Mouse (Mus musculus) gastrocnemius, postnatal 10 days (tissue): ENCODE results near the gene Hsp90ab1. TPM values are rescaled to one million over a fixed set of nuclear protein-coding genes. Genes with fewer than 3 reads are reported as not detected.

Source experiments
- DNase-seq: peaks from one replicate; pipeline ENCODE4 v3.0.0; 2021; ENCODE audit warnings: mixed read lengths
- total RNA-seq, 2 experiments: library from RNA; stranded (reverse); gene quantifications; 2 replicates each; pipeline ENCODE4 v1.2.3; 2021

Hsp90ab1 gene
- total RNA-seq, 2 experiments from 2014 or later = 900 to 909 TPM

- DNase-seq = no peak
Observed at GRCm38 (mm10) chr17:45557998-45558862, 14.8 kb downstream of the Hsp90ab1 start.

GRCm38 (mm10) chr17:45557246-45557824 is 15.7 kb downstream of the Hsp90ab1 start:
- DNase-seq = no peak

- DNase-seq = no peak
Observed at GRCm38 (mm10) chr17:45556514-45557245, 16.4 kb downstream of the Hsp90ab1 start.

- no peak for DNase-seq
Observed at GRCm38 (mm10) chr17:45556107-45556489, 17.0 kb downstream of the Hsp90ab1 start.

GRCm38 (mm10) chr17:45555452-45556106 is 17.5 kb downstream of the Hsp90ab1 start, which contains the start of gene Nfkbie:
Gene Nfkbie, plus strand, starts transcription at chr17:45555703.
- DNase-seq = peak; percentile 93

GRCm38 (mm10) chr17:45554420-45554819 is 18.7 kb downstream of the Hsp90ab1 start:
- DNase-seq = no peak

- DNase-seq = no peak
Observed at GRCm38 (mm10) chr17:45553065-45553464, 20.0 kb downstream of the Hsp90ab1 start.

GRCm38 (mm10) chr17:45551816-45552451 is 21.1 kb downstream of the Hsp90ab1 start:
- peak; percentile 76 for DNase-seq

- no peak for DNase-seq
Observed at GRCm38 (mm10) chr17:45551249-45551796, 21.7 kb downstream of the Hsp90ab1 start.

GRCm38 (mm10) chr17:45550253-45550652 is 22.8 kb downstream of the Hsp90ab1 start:
- DNase-seq = no peak

GRCm38 (mm10) chr17:45549617-45550181 is 23.4 kb downstream of the Hsp90ab1 start, which contains the start of gene Tmem151b:
Gene Tmem151b, minus strand, starts transcription at chr17:45549677.
- DNase-seq = no peak

GRCm38 (mm10) chr17:45548541-45549512 is 24.2 kb downstream of the Hsp90ab1 start:
- DNase-seq = no peak

- no peak for DNase-seq
Observed at GRCm38 (mm10) chr17:45547461-45548190, 25.4 kb downstream of the Hsp90ab1 start.

- no peak for DNase-seq
Observed at GRCm38 (mm10) chr17:45546941-45547340, 26.1 kb downstream of the Hsp90ab1 start.

- DNase-seq = no peak
Observed at GRCm38 (mm10) chr17:45545278-45545961, 27.7 kb downstream of the Hsp90ab1 start.

GRCm38 (mm10) chr17:45544873-45545277 is 28.2 kb downstream of the Hsp90ab1 start:
- no peak for DNase-seq

- no peak for DNase-seq
Observed at GRCm38 (mm10) chr17:45544001-45544872, 28.8 kb downstream of the Hsp90ab1 start.
